Mouse (Mus musculus): Measurements from ENCODE around the gene Thsd1. TPM values are rescaled to one million over a fixed set of nuclear protein-coding genes. Genes with fewer than 3 reads are reported as not detected.

Gene Thsd1
- under 1 TPM; 0.02 to 0.50 TPM for polyA plus RNA-seq (2012; fragmentation: generic; extraction: Trizol)

DNA sequence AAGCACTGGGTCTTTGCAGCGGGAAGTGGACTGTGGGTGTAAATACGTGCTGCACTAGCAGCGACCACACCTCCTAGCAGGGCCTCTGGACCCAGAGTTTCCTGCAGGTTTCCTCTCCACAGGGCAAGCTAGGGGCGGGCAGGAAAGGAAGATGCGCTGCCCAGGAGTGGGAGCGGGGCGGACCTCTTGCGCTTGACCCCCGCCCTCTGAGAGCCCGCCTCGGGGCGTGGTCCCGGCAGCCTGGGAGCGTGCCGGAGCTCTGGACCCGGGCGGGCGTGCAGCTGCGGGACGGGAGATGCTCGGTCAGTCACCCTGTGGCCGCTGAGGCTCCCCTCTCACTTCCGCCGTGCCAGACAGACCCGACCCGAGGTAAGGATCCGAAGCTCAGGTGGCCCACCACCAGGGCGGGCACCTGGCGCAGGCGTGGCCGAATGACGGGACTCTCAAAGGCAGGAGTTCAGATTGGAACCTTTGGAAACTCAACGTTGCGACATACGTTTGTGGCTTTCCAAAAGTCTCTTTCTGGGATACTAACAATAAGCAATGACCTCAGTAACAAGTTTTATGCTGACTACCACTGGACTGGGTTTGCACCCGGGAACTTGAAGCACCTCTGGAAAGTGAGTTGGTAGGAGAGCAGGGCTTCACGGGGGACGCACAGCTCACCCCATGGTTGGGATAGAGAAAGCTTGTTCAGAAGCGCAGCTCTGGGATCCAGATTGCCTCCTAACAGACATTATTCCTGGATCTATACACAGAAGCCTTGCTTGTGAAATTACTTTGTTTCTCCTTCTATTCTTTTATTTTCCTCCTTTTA lies at the start of gene Thsd1:
TSS of gene Thsd1 (plus strand) at position 253 of the 817 bp plus-strand sequence.

GRCm38 (mm10) chr8:22185431-22186397 lies 41.4 kb upstream of the Thsd1 start, which contains the start of gene Ckap2:
Ckap2 (minus strand) TSS chr8:22185819.

GRCm38 (mm10) chr8:22192660-22193431 lies 34.3 kb upstream of the Thsd1 start, which contains the start of gene Vps36:
Vps36 (plus strand) TSS chr8:22192809.

DNA sequence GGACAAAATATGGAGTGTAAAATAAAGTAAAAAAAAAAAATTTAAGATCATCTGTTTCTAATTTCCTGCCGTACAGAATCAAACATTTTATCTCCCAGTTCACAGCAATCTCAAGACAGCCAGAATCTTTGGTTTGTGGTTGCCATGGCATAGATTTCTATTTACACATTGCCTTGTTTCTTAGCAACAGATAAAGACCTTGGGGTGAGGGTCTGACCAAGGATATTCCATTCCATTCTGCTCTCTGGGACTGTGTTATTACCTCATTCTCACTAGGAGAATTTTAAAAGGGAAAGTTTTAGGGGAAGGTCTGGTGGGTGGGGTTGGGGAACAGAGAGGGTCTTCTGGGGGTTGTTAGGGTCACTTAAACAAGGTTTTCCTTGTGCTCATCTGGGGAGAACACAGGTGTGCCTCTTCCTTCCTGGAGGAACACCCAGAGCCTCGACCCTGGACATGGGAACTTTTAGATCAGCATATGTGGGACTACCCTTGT lies 55.9 kb downstream of the Thsd1 start, which contains the start of gene Tpte:
TSS of gene Tpte (plus strand) at position 443 of the 493 bp plus-strand sequence.

Other genes with a start within 250 kb of the Thsd1 start
- gene Atp7b, start 167.0 kb upstream of the Thsd1 start, polyA plus RNA-seq (2012; fragmentation: generic; extraction: Trizol): under 1 TPM in 1 of 2 experiments, not detected in 1; 0.05 TPM
- 1 to 10 TPM in 1 of 2 experiments, under 1 TPM in 1; 0.19 to 3.1 TPM for gene Alg11, start 166.6 kb upstream of the Thsd1 start, polyA plus RNA-seq (2012; fragmentation: generic; extraction: Trizol)
- gene Nek5, start 102.3 kb upstream of the Thsd1 start, polyA plus RNA-seq (2012; fragmentation: generic; extraction: Trizol): not detected
- 1 to 10 TPM in 1 of 2 experiments, under 1 TPM in 1; 0.80 to 3.7 TPM for gene Nek3, start 60.9 kb upstream of the Thsd1 start, polyA plus RNA-seq (2012; fragmentation: generic; extraction: Trizol)
- 10 to 100 TPM in 1 of 2 experiments, 1 to 10 TPM in 1; 4.0 to 47.6 TPM for gene Ckap2, start 41.5 kb upstream of the Thsd1 start, polyA plus RNA-seq (2012; fragmentation: generic; extraction: Trizol)
- 10 to 100 TPM; 15.5 to 19.0 TPM for gene Vps36, start 34.5 kb upstream of the Thsd1 start, polyA plus RNA-seq (2012; fragmentation: generic; extraction: Trizol)
- not detected for gene Tpte, start 56.1 kb downstream of the Thsd1 start, polyA plus RNA-seq (2012; fragmentation: generic; extraction: Trizol)
- gene Slc25a15, start 171.3 kb downstream of the Thsd1 start, polyA plus RNA-seq (2012; fragmentation: generic; extraction: Trizol): 1 to 10 TPM in 1 of 2 experiments, under 1 TPM in 1; 0.78 to 3.5 TPM
- gene Mrps31, start 184.0 kb downstream of the Thsd1 start, polyA plus RNA-seq (2012; fragmentation: generic; extraction: Trizol): 10 to 100 TPM in 1 of 2 experiments, 1 to 10 TPM in 1; 2.2 to 12.2 TPM

Data from C3H10T1/2 (cell line).